Mouse (Mus musculus) brain, adult 2 months (tissue): ENCODE results near the gene Acbd7.
A peak's percentile ranks its signal among the peaks of the same experiment; 100 is the strongest.

Experiments
- DNase-seq: peaks from one replicate; pipeline ENCODE4 v3.0.0; 2011; ENCODE audit warnings: low read depth, low spot score

The Acbd7 gene

GRCm38 (mm10) chr2:3387105-3387860 is 51.3 kb downstream of the Acbd7 start:
- DNase-seq: peak; percentile 21
